Mouse (Mus musculus) retina, postnatal 1 day (tissue): Measurements from ENCODE around the gene Chst4.

Source experiments
- DNase-seq: peaks from one replicate; pipeline ENCODE4 v3.0.0-alpha.2; 2012

Gene Chst4

GRCm38 (mm10) chr8:110006312-110007023 lies 33.1 kb downstream of the Chst4 start:
- DNase-seq = peak; percentile 55

GRCm38 (mm10) chr8:110004300-110004699 lies 35.2 kb downstream of the Chst4 start:
- no peak for DNase-seq

- peak; percentile 27 for DNase-seq
These were observed 36.6 kb downstream of the Chst4 start for GRCm38 (mm10) chr8:110002953-110003352.

- DNase-seq = no peak
These were observed 39.6 kb downstream of the Chst4 start for GRCm38 (mm10) chr8:109999974-110000373.

GRCm38 (mm10) chr8:109998066-109998465 lies 41.5 kb downstream of the Chst4 start:
- DNase-seq = no peak

- DNase-seq = no peak
These were observed 42.2 kb downstream of the Chst4 start for GRCm38 (mm10) chr8:109997381-109997780.

GRCm38 (mm10) chr8:109992951-109993350 lies 46.6 kb downstream of the Chst4 start:
- DNase-seq = no peak

- DNase-seq = no peak
These were observed 47.4 kb downstream of the Chst4 start for GRCm38 (mm10) chr8:109992166-109992565.

- no peak for DNase-seq
These were observed 49.3 kb downstream of the Chst4 start, which contains the start of gene Tat for GRCm38 (mm10) chr8:109990224-109990623. Tat (plus strand) TSS chr8:109990437.

- DNase-seq = no peak
These were observed 50.4 kb downstream of the Chst4 start for GRCm38 (mm10) chr8:109989151-109989550.

GRCm38 (mm10) chr8:109987776-109988175 lies 51.8 kb downstream of the Chst4 start:
- no peak for DNase-seq

GRCm38 (mm10) chr8:109986384-109986783 lies 53.2 kb downstream of the Chst4 start:
- no peak for DNase-seq

GRCm38 (mm10) chr8:109983944-109984343 lies 55.6 kb downstream of the Chst4 start:
- DNase-seq = no peak

GRCm38 (mm10) chr8:109982386-109983105 lies 57.0 kb downstream of the Chst4 start:
- DNase-seq = no peak

- no peak for DNase-seq
These were observed 60.2 kb downstream of the Chst4 start for GRCm38 (mm10) chr8:109979339-109979738.
